Mouse (Mus musculus) right cerebral cortex, adult 18-20 months (tissue): ENCODE results near the gene Npat.

Source experiments
- DNase-seq: peaks from one replicate; pipeline ENCODE4 v3.0.0; 2022; ENCODE audit warnings: mixed read lengths

Npat gene

DNA sequence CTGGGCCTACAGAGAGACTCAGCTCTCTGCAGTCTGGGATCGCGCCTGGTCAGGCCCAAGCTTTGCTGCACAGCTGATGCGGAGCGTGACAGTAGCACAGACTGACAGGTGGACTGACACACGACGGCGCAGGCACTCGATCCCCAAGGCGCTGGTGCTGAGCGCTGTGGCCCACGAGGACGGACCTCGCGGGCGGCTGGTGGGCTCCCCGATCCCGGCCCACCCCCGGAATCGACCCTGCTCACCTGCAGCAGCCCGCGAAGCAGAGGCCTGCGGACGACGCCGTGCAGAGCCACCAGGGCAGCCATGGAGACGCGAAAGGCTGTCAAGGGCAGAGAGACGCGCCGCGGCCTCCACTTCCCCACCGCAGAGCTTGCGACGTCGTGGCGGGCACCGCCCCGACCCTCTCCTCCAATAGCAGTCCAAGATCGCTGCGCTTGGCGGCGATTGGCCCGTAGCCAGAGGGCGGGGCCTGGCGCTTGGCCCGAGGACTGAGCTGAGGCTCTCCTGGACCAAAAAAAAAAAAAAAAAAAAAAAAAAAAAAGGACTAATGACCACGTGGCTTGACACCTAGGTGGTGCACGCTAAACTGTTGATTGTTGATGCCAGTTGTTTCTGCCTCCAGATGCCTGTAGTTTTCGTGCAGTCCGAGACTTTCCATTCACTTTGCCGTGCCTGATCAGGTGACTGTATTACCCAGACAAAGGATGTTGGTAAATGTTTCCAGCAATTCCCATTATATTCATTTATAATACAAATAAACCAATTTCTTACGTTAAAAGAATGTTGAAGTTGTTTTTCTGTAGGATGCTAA is 73.3 kb downstream of the Npat start, which contains the start of gene Acat1:
TSS of gene Acat1 (minus strand) at position 415 of the 814 bp plus-strand sequence.
- DNase-seq, result peak; percentile 94

DNA sequence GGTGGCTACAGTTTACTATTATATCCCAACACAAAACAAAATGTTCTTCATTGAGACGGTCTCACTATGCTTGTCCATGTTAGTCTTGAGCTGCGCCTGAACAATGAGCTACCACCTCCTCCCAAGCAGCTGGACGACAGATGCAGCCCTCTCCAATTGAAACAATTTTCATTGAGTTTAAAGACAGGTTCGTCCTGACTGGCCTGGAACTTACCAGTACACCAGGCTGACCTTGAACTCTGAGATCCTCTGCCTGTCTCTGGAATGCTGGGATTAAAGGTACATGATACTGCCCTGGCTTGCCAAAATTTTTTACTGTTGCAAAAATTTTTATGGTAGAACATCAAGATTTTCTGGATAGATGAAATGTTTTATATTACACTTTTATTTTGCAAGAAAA is 77.4 kb downstream of the Npat start:
- no peak for DNase-seq

DNA sequence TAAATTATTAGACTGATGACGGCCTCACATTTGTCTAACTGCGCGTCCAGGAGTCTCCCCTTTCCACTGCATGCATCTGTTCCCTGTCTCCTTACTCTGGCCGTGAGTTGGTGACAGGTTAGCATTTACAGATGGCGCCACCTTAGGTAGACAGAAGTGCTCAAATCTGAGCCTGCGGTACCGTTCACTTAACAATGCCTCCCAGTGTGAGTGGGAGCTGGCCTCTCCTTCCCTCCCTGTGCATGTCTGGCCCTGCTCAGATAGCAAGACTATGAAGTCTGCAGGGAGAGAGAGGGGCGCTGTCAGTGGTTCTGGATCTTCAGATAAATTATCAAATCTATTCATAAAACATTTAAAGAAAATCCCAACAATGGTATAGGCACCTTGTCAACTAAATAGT is 78.4 kb downstream of the Npat start:
- DNase-seq, result no peak
